Mouse (Mus musculus): Measurements from ENCODE around the gene Tmem208.
A peak's percentile ranks its signal among the peaks of the same experiment; 100 is the strongest.
"Not testable (repeated sequence)": the region's sequence is repeated elsewhere in the genome, so short reads cannot be mapped to it uniquely, and the experiment has no call there.

The Tmem208 gene

DNA sequence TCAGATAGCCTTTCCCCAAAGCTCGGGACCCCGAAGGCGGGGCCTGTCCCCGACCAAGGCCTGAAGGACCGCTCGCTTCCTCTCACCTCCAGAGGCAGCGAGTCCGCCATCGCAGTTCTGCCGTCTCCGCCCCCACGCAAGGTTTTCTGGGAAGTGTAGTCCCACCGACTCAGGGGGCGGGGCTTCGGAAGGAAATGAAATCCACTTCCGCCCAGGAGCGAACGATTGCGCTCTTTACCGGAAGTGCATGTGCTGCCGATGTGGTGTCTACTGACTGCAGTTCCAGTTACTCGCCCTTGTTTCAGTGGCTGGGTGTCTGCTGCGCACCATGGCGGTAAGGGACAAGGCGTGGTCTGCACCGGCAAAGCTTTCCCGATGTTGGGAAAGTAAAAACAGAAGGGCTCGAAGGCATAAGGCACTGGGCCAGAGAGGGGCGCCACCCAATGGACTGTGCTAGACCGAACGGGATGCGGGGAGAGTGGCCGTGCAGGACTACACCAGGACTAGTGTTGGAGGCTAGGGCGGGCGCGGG, at the start of gene Tmem208, which contains the start of gene Lrrc29:
TSS of gene Tmem208 (plus strand) at position 214 of the 532 bp plus-strand sequence.
TSS of gene Lrrc29 (minus strand) at position 138 of the 532 bp plus-strand sequence.
- peak; percentile 87 for DNase-seq (ENCODE audit: low read depth)

DNA sequence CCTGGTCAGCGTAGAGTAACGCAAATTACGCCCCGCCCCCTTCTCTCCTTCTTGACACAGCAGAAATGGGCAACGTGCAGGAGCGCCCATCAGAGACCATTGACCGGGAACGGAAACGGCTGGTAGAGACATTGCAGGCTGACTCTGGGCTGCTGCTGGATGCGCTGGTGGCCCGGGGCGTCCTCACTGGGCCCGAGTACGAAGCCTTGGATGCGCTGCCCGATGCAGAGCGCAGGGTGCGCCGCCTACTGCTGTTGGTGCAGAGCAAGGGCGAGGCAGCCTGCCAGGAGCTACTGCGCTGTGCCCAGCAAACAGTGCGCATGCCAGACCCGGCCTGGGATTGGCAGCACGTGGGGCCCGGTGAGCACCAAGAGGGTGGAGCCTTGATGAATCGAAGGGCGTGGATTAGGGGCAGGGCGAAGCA, 47.2 kb upstream of the Tmem208 start:
- peak; percentile 74 for DNase-seq (ENCODE audit: low read depth)

DNA sequence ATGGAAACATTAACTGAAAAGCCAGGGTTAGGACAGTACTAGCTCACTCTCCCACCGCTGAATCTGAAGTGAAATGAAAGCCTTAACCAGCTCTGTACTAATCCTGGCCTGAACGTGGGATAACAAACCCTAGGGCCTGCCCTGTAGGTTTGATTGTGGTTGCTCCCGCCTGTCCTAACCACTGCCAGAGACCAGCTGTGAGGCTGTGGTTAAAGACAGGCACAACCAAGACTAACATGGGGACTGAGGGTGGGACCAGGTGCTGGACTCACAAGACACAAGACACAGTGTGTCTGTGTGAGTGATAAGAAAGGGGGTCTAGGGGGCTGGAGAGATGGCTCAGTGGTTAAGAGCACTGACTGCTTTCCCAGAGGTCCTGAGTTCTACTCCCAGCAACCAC, 45.6 kb upstream of the Tmem208 start:
- DNase-seq (ENCODE audit: low read depth), result no peak

DNA sequence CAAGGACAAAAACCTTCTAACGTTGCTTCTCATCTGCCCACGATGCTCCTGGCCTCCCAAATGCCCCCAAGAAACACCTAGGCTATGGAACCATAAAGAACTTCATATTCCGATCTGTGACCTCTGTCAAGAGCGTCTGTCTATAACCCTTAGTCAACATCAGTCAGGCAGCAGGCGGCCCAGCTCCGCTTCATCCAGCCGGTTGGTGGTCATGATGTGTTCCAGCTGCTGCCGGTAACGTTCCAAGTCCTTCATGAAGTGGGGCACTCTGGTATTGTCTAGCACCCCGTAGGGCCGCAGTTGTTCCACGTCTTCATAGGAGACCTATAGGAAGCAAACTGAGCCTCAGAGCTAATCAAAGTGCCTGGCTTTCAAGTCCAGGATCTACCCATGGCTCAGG, 44.3 kb upstream of the Tmem208 start:
- DNase-seq (ENCODE audit: low read depth), result no peak

DNA sequence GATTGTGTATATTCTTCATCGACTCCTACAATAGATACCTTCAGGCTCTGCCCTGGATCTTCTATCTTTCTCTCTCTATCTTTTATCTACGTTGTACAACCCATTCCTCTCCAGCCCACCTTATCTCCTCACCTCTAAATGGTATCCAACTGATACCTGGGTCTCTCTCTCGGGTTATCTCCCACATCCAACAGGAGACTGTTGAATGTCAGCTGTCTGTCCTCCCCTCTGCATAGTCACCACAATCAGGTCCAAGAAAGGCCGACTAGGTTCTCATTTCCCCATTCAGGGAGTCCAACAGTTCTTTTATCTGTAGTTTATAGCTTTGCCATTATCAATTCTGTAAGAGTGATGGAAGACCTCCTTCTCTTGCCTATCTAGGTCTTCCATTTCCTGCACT, 43.9 kb upstream of the Tmem208 start:
- no peak for DNase-seq (ENCODE audit: low read depth)

DNA sequence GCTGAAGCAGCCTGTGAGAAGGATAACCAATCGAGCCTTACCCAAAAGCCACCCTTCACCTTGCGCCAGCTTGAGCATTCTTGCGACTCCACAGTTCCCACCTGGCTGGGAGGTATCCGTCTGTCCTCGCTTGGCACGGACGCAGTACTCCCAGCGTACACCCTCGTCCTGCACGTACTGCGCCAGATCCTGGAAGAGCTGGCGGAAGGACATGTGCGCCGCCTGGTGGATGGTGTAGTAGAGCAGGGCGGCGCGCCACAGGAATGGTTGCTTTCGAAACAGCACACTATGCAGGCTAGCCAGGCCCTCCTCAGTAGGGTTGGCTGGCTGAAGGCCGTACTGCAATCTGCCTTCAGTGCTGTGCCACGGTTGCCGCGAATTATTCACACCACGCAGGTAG, 43.1 kb upstream of the Tmem208 start:
- no peak for DNase-seq (ENCODE audit: low read depth)

DNA sequence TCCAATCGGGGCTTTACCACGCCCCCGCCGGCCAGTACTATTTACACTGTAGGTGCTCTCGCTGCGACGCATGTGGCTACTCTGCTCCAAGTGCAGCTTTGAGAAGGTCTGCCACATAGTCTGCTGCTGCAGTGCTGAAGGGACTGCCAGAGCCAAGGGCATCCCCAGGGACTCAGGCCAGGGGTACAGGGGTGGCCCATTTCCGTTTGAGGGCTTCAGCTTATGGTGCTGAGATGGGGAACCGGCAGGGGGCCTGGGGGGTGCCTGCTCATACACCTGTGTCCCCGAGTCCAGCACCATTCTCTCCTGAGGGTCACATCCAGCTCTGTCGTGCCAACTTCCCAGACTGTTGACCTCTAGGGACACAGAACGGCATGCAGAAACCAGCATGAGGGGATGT, 40.6 kb upstream of the Tmem208 start:
- no peak for DNase-seq (ENCODE audit: low read depth)

DNA sequence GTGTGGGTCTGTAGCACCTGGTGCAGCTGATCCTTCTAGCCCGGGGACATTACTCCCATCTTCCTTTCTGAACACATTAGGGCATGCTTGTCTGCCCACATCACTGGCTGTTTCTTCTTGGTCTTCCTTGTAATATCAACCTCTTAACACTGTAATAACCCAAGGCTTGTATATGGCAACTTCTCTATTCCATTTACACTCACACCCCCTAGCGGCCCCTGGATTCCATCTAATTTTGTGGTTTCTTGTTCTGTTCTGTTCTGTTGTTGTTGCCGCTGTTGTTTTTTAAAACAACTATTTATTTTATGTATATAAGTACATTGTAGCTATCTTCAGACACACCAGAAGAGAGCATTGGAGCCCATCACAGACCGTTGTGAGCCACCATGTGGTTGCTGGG, 39.2 kb upstream of the Tmem208 start:
- DNase-seq (ENCODE audit: low read depth), result no peak

DNA sequence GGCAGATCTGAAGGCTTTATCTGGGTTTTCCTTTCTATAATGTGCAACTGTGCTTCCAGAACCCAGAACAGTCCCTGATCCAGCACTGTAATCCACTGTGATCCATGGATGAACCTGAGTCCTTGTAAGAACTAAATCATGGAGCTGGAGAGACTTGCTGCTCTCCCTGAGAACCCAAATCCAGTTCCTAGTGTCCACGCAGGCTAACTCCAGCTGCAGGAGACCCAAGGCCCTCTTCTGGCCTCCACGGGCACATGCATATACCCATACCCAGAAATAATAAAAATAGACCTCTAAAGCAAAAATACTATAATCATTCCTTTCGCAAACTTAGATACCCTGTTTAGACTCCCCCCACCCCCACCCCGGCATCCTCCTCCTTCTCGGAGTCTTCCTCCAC, 37.9 kb upstream of the Tmem208 start:
- DNase-seq (ENCODE audit: low read depth), result no peak

DNA sequence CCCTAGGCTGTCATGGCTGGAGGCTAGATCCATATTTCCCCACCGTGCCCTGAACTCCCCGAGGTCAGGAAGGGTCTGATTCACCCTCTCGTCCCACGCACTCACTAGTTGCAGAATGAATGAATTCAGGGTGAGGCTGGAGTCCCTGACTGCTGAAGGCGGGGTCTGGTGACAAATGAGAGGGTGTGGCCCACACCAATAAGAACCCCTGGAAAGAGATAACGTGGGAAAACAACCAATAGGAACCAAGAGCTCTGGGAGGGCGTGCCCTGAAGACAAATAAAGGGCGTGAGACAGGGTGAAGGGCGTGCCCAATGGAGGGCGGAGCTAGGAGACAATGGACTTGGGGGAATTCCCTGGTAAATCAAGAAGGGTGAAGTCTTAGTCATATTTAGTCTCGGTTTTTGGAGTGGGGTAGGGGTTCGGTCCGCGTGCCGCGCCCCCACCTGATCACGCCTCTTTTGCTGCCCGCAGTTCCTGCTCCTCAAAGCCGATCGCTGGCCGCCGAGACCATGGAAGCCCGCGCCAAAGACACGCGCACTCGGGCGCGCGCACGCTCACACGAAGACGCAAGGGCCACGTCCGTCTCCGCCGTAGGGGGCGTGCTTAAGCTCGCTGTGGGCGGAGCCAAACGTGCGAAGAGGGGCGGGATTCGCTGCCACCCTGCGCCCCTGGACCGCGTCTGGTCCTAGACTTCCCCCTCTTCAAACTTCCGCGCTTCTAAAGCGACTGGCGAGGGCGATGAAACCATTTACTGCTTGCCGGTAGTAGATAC, 37.0 kb upstream of the Tmem208 start:
- peak; percentile 76 for DNase-seq (ENCODE audit: low read depth)

DNA sequence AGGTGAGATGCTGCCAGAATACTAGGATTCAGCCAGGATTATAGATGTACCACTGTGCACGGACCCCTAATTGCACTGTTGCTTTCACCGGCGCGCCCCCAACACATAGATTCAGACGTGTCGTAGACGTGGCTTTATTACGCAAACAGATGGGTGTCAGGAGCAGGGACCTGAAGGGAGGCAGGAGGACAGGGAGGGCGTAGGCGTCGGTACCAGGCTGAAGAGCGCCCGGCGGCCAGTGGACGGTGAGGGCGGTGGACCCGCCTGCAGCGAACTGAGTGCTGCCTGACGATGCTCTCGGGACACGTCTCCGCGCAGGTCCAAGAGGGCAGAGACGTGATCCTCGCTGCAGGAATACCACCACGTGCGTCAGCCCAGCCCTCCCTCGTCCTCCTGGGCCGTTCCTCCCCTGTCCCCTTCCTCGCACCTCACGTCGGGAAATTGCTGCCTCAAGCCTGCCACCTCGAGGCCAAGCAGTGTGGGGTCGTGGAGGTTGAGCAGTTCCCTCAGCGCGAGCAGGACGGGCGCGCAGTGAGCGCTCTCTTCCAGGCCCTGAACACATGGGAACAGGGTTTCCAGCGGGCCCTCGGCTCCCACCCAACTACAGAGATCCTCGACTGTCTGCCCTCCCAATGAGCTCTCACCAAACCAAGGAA, 36.2 kb upstream of the Tmem208 start, which contains the start of gene 4931428F04Rik:
TSS of gene 4931428F04Rik (minus strand) at position 60 of the 656 bp plus-strand sequence.
- DNase-seq (ENCODE audit: low read depth), result no peak

DNA sequence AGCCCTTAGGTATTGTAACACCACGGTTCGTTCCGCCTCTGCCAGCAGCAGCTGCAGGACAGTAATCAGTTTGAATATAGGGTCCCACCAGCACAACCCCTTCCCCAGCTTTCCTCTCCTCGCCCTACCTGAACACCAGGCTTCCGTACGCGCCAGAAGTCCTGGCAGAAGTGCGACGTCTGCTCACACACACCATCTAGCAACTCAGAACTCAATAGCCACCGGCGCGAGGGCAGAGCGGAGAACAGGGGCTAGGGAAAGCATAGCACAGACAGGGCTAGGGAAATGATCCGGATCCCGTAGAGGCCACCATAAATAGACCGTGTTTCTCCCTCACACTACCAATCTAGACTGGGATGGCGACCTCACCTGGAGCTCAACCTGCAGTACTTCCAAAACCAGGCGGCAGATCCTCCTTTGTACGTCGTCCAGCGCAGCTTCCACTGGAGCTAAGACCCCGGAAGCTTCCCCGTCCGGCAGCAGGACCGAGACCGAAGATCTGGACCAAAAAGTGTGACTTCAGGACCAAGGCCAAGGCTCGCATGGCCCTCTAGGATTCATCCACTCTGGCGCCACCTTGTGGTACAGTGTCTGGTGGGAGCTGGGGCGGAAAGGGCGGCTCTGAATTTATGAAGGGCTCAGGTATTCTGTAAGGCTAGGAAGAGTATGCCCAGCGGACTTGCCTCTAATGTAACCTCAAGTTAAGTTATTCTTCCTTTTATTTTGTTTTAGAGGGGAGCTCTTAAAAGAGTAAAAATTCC, 35.4 kb upstream of the Tmem208 start:
- DNase-seq (ENCODE audit: low read depth), result no peak

DNA sequence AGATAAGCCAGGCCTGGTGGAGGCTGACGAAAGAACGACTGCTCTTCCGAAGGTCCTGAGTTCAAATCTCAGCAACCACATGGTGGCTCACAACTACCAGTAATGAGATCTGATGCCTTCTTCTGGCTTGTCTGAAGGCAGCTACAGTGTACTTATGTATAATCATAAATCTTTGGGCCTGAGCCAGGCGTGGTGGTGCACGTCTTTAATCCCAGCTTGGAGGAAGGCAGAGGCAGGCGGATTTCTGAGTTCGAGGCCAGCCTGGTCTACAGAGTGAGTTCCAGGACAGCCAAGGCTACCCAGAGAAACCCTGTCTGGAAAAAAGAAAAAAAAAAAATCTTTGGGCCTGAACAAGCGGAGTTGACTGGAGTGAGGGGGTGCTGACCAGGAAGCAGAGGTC, 34.8 kb upstream of the Tmem208 start:
- not testable (repeated sequence) for DNase-seq (ENCODE audit: low read depth)

DNA sequence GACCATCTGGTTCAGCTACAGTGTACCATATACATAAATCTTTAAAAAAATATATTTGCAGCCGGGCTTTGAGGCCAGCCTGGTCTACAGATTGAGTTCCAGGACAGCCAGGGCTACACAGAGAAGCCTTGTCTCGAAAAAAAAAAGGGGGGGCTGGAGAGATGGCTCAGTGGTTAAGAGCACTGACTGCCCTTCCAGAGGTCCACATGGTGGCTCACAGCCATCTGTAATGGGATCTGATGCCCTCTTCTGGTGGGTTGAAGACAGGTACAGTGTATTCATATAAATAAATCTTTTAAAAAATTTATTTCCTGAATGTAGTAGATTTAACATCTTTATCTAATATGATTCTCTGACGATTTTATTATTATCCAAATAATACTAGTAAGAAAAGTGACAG, 34.4 kb upstream of the Tmem208 start:
- not testable (repeated sequence) for DNase-seq (ENCODE audit: low read depth)

DNA sequence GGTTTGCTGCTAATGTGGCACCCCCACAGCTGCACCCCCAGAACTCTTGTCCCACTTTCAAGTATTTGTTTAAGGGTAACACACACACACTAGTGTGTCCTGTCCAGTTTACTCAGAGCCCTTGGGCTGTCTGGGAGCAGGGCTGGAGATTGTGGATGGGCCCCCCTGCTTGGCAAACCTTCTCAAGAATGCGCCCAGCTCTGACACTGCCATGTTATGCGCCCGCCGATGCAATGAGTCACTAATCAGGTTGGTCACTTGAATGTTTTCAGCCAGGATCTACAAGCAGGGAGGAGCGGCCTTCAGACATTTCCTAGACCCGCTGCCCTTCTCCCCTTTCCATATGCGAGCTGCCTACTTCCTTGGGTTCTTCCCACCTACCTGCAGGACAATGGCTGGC, 33.7 kb upstream of the Tmem208 start:
- DNase-seq (ENCODE audit: low read depth), result no peak

DNA sequence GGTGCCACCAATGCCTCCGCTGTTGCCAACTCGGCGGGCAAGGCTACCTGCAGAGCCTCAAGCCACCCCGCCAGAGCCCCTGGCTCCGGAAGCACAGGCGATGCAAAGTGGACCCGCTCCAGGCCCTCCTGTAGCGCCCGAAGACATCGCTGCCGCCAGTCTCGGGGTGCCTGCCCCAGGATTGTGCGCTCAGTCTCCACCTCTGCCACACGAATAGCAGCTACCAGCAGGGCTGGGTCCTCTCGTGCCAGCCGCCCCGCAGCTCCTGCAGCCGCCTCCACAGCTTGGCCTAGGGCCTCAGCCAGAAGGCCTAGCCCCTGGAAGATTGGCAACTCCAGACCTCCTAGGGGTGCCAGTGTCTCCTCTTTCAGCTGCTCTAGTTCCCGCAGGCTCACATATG, 32.7 kb upstream of the Tmem208 start:
- no peak for DNase-seq (ENCODE audit: low read depth)

DNA sequence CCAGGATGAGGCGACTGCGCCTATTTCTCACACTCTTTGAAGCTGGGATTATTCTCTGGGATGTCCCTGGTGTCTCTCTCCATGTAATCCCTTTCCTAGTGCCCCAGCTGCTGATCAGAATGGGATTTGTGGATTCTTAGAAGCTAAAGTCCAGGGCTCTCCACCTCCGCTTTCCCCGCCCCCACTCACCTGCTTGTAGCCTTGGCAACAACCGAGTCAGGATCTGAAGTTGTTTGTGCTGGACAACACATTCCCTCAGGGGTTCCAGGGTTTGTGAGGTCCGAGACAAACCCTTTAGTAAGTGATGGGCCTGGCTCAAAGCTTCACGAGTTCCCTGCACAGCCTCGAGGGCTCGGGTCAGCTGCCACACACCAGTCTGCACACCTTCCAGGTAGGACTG, 31.4 kb upstream of the Tmem208 start:
- DNase-seq (ENCODE audit: low read depth), result no peak

DNA sequence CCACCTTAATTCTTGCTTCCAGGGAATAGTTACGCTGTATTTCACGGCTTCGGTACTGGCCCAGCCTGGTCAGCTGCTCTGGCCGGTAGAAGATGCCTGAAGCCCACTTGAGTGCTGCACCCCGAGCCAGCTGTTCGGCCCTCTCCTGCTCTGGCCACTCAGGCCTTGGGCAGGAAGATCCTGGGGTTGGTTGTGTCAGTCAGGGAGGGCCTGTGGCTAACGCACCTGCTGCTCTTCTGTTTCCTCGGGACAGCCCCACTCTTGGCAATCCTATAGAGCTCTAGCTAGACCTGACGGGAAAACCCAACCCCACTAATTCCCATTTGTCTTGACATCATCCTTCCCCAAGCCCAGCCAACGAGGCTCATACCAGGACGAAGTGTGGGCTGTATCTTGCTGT, 30.9 kb upstream of the Tmem208 start:
- no peak for DNase-seq (ENCODE audit: low read depth)

DNA sequence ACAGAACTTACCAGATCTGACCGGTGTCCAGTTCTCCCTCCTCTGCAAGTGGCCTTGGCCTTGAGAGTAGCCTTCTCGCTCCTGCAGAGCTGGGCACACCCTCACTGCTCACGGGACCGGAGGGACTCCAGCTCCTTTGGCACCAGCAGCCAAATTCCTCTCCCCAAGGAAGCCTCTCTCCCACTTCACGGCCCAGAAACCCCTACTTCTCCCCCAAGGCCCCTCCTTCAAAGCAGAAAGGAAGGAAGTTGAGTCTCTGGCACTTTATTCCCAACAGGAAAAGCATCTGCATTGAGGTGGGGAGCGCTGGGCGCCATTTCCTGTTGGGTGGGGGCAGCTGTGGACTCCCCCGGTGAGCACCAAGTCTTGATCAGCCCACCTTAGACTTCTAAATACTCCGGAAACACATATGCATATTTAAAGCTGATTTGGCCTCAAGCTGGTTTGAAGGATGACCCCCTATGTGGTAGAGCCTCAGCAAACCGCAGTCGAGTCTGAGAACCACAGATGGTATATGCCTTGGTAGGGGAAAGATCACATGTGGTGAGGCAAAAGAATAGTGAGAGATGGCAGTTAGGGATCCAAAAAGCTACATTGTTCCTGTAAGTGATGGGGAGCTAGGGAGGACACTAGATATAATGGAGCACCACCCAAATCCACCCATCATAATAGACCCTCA, 30.1 kb upstream of the Tmem208 start, which contains the start of gene Exoc3l:
TSS of gene Exoc3l (minus strand) at position 207 of the 679 bp plus-strand sequence.
- DNase-seq (ENCODE audit: low read depth), result no peak

DNA sequence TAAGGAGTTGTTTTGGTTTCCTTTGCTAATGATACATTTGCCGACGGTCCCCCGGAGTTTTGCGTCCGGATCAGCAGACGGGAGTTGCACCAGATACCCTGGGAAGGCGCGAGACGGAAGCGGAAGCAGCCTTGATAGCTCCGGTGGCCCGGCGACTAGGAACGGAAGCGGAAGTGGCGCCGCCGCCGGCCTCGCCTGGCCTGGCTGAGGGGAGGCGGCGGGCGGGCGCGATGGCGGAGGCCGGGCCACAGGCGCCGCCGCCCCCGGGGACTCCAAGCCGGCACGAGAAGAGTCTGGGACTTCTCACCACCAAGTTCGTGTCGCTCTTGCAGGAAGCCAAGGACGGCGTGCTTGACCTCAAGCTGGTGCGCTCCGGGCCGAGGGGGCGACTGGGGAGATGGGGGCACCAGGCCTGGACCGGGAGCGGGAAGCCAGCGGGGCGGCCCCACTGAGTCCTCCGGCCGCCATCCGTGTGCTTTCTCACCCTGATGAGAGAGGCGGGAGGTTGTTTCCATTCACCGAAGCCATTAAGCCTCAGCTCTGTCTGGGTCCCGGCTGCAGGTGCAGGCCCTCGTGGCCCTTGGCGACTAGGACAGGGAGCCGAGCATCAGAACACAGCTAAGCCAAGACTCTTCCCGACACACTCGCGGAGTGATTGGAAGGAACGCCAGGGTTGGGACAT, 28.5 kb upstream of the Tmem208 start, which contains the start of gene E2f4:
TSS of gene E2f4 (plus strand) at position 153 of the 682 bp plus-strand sequence.
- peak; percentile 73 for DNase-seq (ENCODE audit: low read depth)
